Mouse (Mus musculus): ENCODE results near the gene Scoc. TPM values are rescaled to one million over a fixed set of nuclear protein-coding genes. Genes with fewer than 3 reads are reported as not detected.
"Not testable (repeated sequence)": the region's sequence is repeated elsewhere in the genome, so short reads cannot be mapped to it uniquely, and the experiment has no call there.

Gene Scoc
- polyA plus RNA-seq, 1 experiment from 2014 or later = 45.7 TPM

- Histone ChIP-seq H3K4me1 (ENCODE audit: control insufficient read depth, low read depth, low read length) (peaks cover 41% of the 10 kb centered on the region), H3K9me3 (replicated peaks; ENCODE audit: control insufficient read depth, low read length) (no peaks in the 10 kb centered on the region), H3K36me3 (ENCODE audit: control insufficient read depth, insufficient read depth) (peaks cover 7% of the 10 kb centered on the region), H3K9ac (ENCODE audit: low read depth, low read length) (peak overlapping the region; percentile 37; the same call in 1 of the 2 replicates), H3K27me3 (ENCODE audit: control insufficient read depth, insufficient read depth, low read depth, low read length) (no peaks in the 10 kb centered on the region), H3K4me3 (ENCODE audit: low read depth, low read length) (peak overlapping the region; percentile 39), H3K27ac (ENCODE audit: low read length) (peak overlapping the region; percentile 80), H3K4me2 (ENCODE audit: low read depth, low read length) (peak overlapping the region; percentile 56)
- peak; percentile 95 for ATAC-seq (ENCODE audit: low read depth)
- 10% methylated on average over 4 of the region's 4 CpGs for WGBS (ENCODE audit: insufficient replicate concordance)
Observed at GRCm38 (mm10) chr8:83429071-83429524, 29.1 kb downstream of the Scoc start.

GRCm38 (mm10) chr8:83428621-83429020, 29.6 kb downstream of the Scoc start:
- H3K4me3 ChIP-seq (ENCODE audit: low read depth, low read length) = peak overlapping the region; percentile 39

GRCm38 (mm10) chr8:83426949-83427348, 31.2 kb downstream of the Scoc start:
- Histone ChIP-seq H3K27me3 (ENCODE audit: control insufficient read depth, insufficient read depth, low read depth, low read length) (no peaks in the 10 kb centered on the region), H3K4me2 (ENCODE audit: low read depth, low read length) (no peak overlapping the region), H3K27ac (ENCODE audit: low read length) (peak overlapping the region; percentile 61; the same call in 1 of the 2 replicates), H3K4me1 (ENCODE audit: control insufficient read depth, low read depth, low read length) (peaks cover 57% of the 10 kb centered on the region), H3K9ac (ENCODE audit: low read depth, low read length) (peak overlapping the region; percentile 3; the same call in 1 of the 2 replicates), H3K4me3 (ENCODE audit: low read depth, low read length) (no peak overlapping the region), H3K36me3 (ENCODE audit: control insufficient read depth, insufficient read depth) (no peaks in the 10 kb centered on the region), H3K9me3 (replicated peaks; ENCODE audit: control insufficient read depth, low read length) (no peaks in the 10 kb centered on the region)
- 27% methylated on average over 7 of the region's 7 CpGs for WGBS (ENCODE audit: insufficient replicate concordance)
- ATAC-seq (ENCODE audit: low read depth) = no peak

More at GRCm38 (mm10) chr8:83428621-83429020, 29.6 kb downstream of the Scoc start:
- Histone ChIP-seq H3K4me2 (ENCODE audit: low read depth, low read length) (peak overlapping the region; percentile 56), H3K4me1 (ENCODE audit: control insufficient read depth, low read depth, low read length) (peaks cover 45% of the 10 kb centered on the region), H3K27ac (ENCODE audit: low read length) (peak overlapping the region; percentile 80), H3K9ac (ENCODE audit: low read depth, low read length) (peak overlapping the region; percentile 37; the same call in 1 of the 2 replicates)
- 51% methylated on average over 3 of the region's 3 CpGs for WGBS (ENCODE audit: insufficient replicate concordance)
- not testable (repeated sequence) for H3K9me3 ChIP-seq (replicated peaks; ENCODE audit: control insufficient read depth, low read length); H3K27me3 ChIP-seq (ENCODE audit: control insufficient read depth, insufficient read depth, low read depth, low read length); ATAC-seq (ENCODE audit: low read depth); H3K36me3 ChIP-seq (ENCODE audit: control insufficient read depth, insufficient read depth)

DNA sequence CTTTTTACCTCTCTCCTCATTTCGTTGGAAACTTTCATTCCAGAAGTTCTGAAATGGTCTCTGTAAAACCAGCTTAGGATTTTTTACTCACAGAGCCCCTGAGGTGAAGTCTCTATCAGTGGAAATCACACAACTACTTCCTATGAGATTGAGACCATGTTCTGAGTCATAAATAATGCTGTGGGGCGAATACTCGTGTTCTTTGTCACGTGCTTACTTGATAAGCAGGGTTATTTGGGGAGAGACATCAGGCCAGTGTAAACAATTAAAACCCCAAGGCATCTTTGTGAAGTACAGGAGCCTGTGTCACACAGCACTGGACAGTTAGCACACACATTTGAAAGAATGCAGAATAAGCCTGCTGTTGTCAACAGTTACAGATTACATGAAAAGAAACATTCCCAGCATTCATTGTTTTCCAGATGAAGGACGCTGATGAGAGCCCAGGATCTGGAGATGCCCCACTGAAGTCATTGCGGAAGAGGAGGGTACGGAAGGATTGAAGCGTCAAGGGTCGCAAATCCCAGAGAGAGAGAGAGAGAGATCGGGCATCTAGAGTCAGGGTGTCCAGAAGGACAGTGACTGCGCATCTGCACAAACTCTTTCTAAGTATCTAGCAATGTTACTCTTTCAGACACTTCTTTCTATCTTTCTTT, 32.0 kb downstream of the Scoc start:
- ATAC-seq (ENCODE audit: low read depth) = no peak
- H3K27ac ChIP-seq (ENCODE audit: low read length) = peak overlapping the region; percentile 61; the same call in 1 of the 2 replicates
- H3K9me3 ChIP-seq (replicated peaks; ENCODE audit: control insufficient read depth, low read length) = no peaks in the 10 kb centered on the region
- H3K4me2 ChIP-seq (ENCODE audit: low read depth, low read length) = no peak overlapping the region
- H3K9ac ChIP-seq (ENCODE audit: low read depth, low read length) = no peak overlapping the region; the same call in 1 of the 2 replicates
- H3K4me1 ChIP-seq (ENCODE audit: control insufficient read depth, low read depth, low read length) = peaks cover 64% of the 10 kb centered on the region
- H3K36me3 ChIP-seq (ENCODE audit: control insufficient read depth, insufficient read depth) = no peaks in the 10 kb centered on the region
- no peaks in the 10 kb centered on the region for H3K27me3 ChIP-seq (ENCODE audit: control insufficient read depth, insufficient read depth, low read depth, low read length)
- H3K4me3 ChIP-seq (ENCODE audit: low read depth, low read length) = no peak overlapping the region
- WGBS (ENCODE audit: insufficient replicate concordance) = 58% methylated on average over 11 of the region's 11 CpGs

DNA sequence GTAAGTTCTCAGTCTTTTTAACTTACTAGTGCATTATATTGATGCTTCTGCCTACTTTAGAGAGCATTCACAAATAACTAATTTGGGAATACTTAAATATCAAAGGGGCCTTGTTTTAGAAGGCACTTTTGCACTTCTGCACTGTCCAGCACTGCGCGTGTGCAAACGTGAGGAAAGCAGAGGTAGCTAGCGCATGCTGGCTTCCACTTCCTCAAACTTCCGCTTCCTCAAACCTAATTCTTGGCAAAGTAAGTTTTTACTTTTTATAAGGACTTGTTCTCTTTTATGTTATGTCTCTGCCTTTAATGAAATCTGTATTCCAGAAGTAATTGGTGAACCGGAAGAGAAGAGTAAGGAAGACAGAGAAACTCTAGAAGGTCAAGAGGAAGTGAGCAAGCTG, 33.0 kb downstream of the Scoc start:
- ATAC-seq (ENCODE audit: low read depth) = no peak
- no peaks in the 10 kb centered on the region for H3K9me3 ChIP-seq (replicated peaks; ENCODE audit: control insufficient read depth, low read length)

GRCm38 (mm10) chr8:83423032-83423825, 35.0 kb downstream of the Scoc start:
- H3K27ac ChIP-seq (ENCODE audit: low read length) = peak overlapping the region; percentile 93
- H3K9ac ChIP-seq (ENCODE audit: low read depth, low read length) = peak overlapping the region; percentile 38
- 26% methylated on average over 13 of the region's 13 CpGs for WGBS (ENCODE audit: insufficient replicate concordance)
- peak overlapping the region; percentile 27 for H3K4me3 ChIP-seq (ENCODE audit: low read depth, low read length)
- peak; percentile 92 for ATAC-seq (ENCODE audit: low read depth)
- peak overlapping the region; percentile 51 for H3K4me2 ChIP-seq (ENCODE audit: low read depth, low read length)
- no peaks in the 10 kb centered on the region for H3K9me3 ChIP-seq (replicated peaks; ENCODE audit: control insufficient read depth, low read length)
- H3K4me1 ChIP-seq (ENCODE audit: control insufficient read depth, low read depth, low read length) = peaks cover 57% of the 10 kb centered on the region
- no peaks in the 10 kb centered on the region for H3K36me3 ChIP-seq (ENCODE audit: control insufficient read depth, insufficient read depth)
- H3K27me3 ChIP-seq (ENCODE audit: control insufficient read depth, insufficient read depth, low read depth, low read length) = no peaks in the 10 kb centered on the region

More for the DNA sequence above, 33.0 kb downstream of the Scoc start:
- Histone ChIP-seq H3K4me2 (ENCODE audit: low read depth, low read length) (no peak overlapping the region), H3K4me1 (ENCODE audit: control insufficient read depth, low read depth, low read length) (peaks cover 66% of the 10 kb centered on the region), H3K36me3 (ENCODE audit: control insufficient read depth, insufficient read depth) (no peaks in the 10 kb centered on the region), H3K9ac (ENCODE audit: low read depth, low read length) (no peak overlapping the region), H3K27ac (ENCODE audit: low read length) (peak overlapping the region; percentile 44; the same call in 1 of the 2 replicates), H3K27me3 (ENCODE audit: control insufficient read depth, insufficient read depth, low read depth, low read length) (no peaks in the 10 kb centered on the region), H3K4me3 (ENCODE audit: low read depth, low read length) (no peak overlapping the region)
- 78% methylated on average over 6 of the region's 6 CpGs for WGBS (ENCODE audit: insufficient replicate concordance)

- WGBS (ENCODE audit: insufficient replicate concordance) = 91% methylated on average over 1 of the region's 1 CpGs
- Histone ChIP-seq H3K4me2 (ENCODE audit: low read depth, low read length) (no peak overlapping the region), H3K36me3 (ENCODE audit: control insufficient read depth, insufficient read depth) (no peaks in the 10 kb centered on the region), H3K9ac (ENCODE audit: low read depth, low read length) (no peak overlapping the region), H3K4me1 (ENCODE audit: control insufficient read depth, low read depth, low read length) (peaks cover 40% of the 10 kb centered on the region), H3K27ac (ENCODE audit: low read length) (no peak overlapping the region), H3K9me3 (replicated peaks; ENCODE audit: control insufficient read depth, low read length) (no peaks in the 10 kb centered on the region), H3K27me3 (ENCODE audit: control insufficient read depth, insufficient read depth, low read depth, low read length) (no peaks in the 10 kb centered on the region), H3K4me3 (ENCODE audit: low read depth, low read length) (no peak overlapping the region)
- no peak for ATAC-seq (ENCODE audit: low read depth)
Observed at GRCm38 (mm10) chr8:83421354-83421753, 36.8 kb downstream of the Scoc start.

DNA sequence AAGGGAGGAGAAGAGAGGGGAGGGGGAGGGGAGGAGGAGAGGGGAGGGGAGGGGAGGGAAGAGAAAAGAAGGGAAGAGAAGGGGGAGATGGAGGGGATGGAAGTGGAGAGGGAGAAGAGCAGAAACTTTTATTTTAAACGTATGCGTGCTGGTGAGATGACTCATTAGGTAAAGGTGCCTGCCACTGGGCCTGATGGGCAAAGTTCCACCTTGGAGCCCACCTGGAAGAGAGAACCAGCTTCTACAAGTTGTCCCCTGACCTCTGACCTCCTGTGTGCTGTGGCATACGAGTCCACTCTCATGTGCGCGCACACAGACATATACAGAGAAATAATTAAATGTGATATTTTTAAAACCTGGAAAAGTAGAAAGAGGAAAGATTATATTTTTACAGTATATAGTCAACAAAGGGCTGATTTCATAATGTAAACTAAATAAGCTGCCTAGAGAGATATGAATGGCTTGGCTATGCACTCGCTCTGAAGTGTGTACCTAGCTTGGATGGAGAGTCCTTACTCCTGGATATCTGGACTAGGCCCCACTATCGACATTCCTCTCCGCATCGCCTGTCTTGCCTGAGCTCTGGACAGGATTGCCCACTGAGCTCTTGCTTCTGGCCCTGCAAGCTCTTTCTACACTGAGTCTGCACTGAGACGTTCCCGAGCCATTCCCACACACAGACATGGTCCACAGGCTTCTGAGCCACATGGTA, 39.2 kb downstream of the Scoc start:
- no peak for ATAC-seq (ENCODE audit: low read depth)
- H3K27ac ChIP-seq (ENCODE audit: low read length) = no peak overlapping the region
- no peak overlapping the region for H3K9ac ChIP-seq (ENCODE audit: low read depth, low read length)
- H3K36me3 ChIP-seq (ENCODE audit: control insufficient read depth, insufficient read depth) = no peaks in the 10 kb centered on the region
- H3K9me3 ChIP-seq (replicated peaks; ENCODE audit: control insufficient read depth, low read length) = no peaks in the 10 kb centered on the region
- no peak overlapping the region for H3K4me3 ChIP-seq (ENCODE audit: low read depth, low read length)
- H3K4me1 ChIP-seq (ENCODE audit: control insufficient read depth, low read depth, low read length) = peaks cover 23% of the 10 kb centered on the region
- no peak overlapping the region for H3K4me2 ChIP-seq (ENCODE audit: low read depth, low read length)
- WGBS (ENCODE audit: insufficient replicate concordance) = 86% methylated on average over 11 of the region's 11 CpGs
- H3K27me3 ChIP-seq (ENCODE audit: control insufficient read depth, insufficient read depth, low read depth, low read length) = no peaks in the 10 kb centered on the region
